Mouse (Mus musculus) testis, adult 2 months (tissue): ENCODE measurements around the gene Large2. TPM values are rescaled to one million over a fixed set of nuclear protein-coding genes. Genes with fewer than 3 reads are reported as not detected.

Experiments used
- H3K27ac ChIP-seq: fragments of 200-500 bp; 2 replicates; pipeline ENCODE4 v1.5.1; 2012; ENCODE audit warnings: low read depth, low read length; ENCODE audit not compliant: control insufficient read depth, insufficient read depth
- H3K27me3 ChIP-seq: fragments of 200-500 bp; 2 replicates; pipeline ENCODE4 v1.6.1; 2012; ENCODE audit warnings: mild to moderate bottlenecking, low read length, moderate library complexity; ENCODE audit not compliant: control insufficient read depth, insufficient read depth
- H3K36me3 ChIP-seq: fragments of 200-500 bp; 2 replicates; pipeline ENCODE4 v1.6.1; 2012; ENCODE audit warnings: mild to moderate bottlenecking, low read length; ENCODE audit not compliant: control insufficient read depth, insufficient read depth
- H3K4me1 ChIP-seq: fragments of 200-500 bp; 2 replicates; pipeline ENCODE4 v1.6.1; 2012; ENCODE audit warnings: low read length; ENCODE audit not compliant: control insufficient read depth, insufficient read depth
- H3K4me3 ChIP-seq: fragments of 200-500 bp; 2 replicates; pipeline ENCODE4 v1.5.1; 2012; ENCODE audit warnings: low read depth, mild to moderate bottlenecking, low read length, moderate library complexity, mixed read lengths; ENCODE audit not compliant: control insufficient read depth
- CTCF ChIP-seq: fragments of 200-500 bp; IDR thresholded peaks from 2 replicates; pipeline ENCODE4 v1.5.1; 2012; ENCODE audit warnings: low read depth, mild to moderate bottlenecking, inconsistent platforms, low read length, moderate library complexity; ENCODE audit not compliant: control insufficient read depth, insufficient read depth, insufficient replicate concordance
- POLR2A ChIP-seq: fragments of 200-500 bp; IDR thresholded peaks from 2 replicates; pipeline ENCODE4 v1.6.1; 2012; ENCODE audit warnings: low read depth, mild to moderate bottlenecking, inconsistent platforms, low read length, moderate library complexity; ENCODE audit not compliant: control insufficient read depth
- polyA plus RNA-seq: library from polyadenylated mRNA; depleted of rRNA; stranded (reverse); fragments of >200 nt; gene quantifications from 2 replicates; pipeline ENCODE4 v1.2.3, GENCODE M21; 2012; rRNA removed

Large2 gene
- polyA plus RNA-seq, result 11.2 and 11.8 TPM in 2 replicates

DNA sequence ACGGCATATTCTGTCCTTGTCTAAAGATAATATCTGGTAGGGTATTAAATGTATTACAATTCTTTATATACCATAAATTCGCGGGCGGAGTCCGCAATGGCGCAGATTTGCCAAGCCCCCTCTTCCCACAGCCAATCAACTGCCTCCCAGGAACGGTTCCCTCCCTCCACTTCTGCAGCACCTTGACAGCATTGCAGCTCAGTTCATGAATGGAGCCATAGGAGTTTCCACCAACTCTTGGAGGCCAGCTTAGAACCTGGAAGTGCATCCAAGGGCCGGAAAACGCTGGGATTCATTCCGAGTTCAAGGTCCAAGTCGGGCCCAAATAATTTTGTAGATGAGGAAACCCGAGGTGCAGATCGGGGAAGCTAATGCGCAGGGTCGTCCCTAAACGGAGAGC, at the start of gene Large2, which contains the start of gene Pex16:
TSS of gene Large2 (minus strand) at position 356 of the 400 bp plus-strand sequence.
TSS of gene Pex16 (plus strand) at position 163 of the 400 bp plus-strand sequence.
- no peaks in the 10 kb centered on the region; the same call in 1 of the 2 replicates for H3K36me3 ChIP-seq
- no peaks in the 10 kb centered on the region for H3K27me3 ChIP-seq
- H3K4me3 ChIP-seq, result peak within 1 kb of the TSS; percentile 90
- H3K4me1 ChIP-seq, result peaks cover 28% of the 10 kb centered on the region
- H3K27ac ChIP-seq, result peak within 1 kb of the TSS; percentile 83
- TF ChIP-seq CTCF (no peak), POLR2A (no peak)

DNA sequence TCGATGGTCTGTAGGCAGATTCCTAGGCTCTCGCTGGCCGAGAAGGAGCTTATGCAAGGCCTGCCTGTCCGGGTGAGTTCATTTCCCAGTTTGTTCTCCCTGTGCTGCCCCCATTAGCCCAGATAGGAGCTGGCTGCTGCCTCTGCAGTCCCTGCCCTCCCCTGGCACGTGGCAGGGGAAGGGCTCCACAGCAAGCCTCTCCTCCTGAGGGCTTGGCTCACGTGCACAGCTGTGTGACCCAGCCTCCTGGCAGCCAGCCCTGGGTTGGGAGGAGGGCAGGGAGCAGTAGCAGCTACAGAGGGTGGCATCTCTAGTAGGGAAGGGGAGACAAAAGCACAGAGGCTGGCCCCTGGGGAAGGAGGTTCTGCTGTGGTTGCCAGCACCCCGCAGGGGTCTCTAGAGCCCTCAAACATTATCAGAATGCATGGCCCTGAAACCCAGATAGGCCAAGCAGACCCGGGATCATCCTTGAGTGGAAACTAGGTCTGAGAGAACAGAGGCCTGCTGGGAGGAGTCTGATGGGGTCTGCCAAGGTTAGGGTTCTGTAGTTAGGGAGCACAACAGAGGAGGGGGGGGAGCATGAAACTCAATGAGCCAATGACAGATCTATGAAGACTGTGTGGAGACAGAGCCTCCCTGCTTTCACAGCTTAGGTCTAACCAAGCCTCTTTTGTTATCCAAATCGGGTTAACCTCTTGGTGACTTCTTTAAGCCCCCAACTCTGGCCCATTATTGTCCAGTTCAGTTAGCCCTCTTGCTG, 49.2 kb upstream of the Large2 start:
- Histone ChIP-seq H3K4me1 (peaks cover 11% of the 10 kb centered on the region), H3K36me3 (peaks cover 3% of the 10 kb centered on the region), H3K27me3 (no peaks in the 10 kb centered on the region), H3K4me3 (no peak overlapping the region), H3K27ac (peak overlapping the region; percentile 62)
- TF ChIP-seq CTCF (no peak), POLR2A (peak; percentile 34; the same call in 1 of the 2 replicates)

DNA sequence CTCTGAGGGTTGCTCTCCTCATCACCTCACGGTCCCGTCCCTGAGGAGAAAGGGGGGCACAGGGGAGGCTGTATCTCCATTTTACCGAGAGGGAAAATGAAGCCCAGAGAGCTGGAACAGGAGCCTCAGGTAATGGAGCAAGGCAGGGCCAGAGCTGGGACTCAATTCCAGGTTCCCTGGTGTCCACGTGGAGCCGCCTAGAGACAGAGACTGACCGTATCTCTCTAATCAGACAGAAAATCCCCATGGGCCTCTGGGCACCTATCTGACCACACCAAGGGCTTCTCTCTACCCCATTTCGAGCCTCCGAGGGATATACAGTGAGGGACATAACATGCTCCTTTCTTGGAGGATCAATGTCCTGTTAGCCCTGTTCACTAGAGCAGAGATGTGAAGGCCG, 48.5 kb upstream of the Large2 start:
- Histone ChIP-seq H3K27me3 (no peaks in the 10 kb centered on the region), H3K27ac (peak overlapping the region; percentile 62), H3K36me3 (peaks cover 3% of the 10 kb centered on the region), H3K4me3 (no peak overlapping the region), H3K4me1 (peaks cover 11% of the 10 kb centered on the region)
- no peak for TF ChIP-seq CTCF
- no peak for TF ChIP-seq POLR2A

DNA sequence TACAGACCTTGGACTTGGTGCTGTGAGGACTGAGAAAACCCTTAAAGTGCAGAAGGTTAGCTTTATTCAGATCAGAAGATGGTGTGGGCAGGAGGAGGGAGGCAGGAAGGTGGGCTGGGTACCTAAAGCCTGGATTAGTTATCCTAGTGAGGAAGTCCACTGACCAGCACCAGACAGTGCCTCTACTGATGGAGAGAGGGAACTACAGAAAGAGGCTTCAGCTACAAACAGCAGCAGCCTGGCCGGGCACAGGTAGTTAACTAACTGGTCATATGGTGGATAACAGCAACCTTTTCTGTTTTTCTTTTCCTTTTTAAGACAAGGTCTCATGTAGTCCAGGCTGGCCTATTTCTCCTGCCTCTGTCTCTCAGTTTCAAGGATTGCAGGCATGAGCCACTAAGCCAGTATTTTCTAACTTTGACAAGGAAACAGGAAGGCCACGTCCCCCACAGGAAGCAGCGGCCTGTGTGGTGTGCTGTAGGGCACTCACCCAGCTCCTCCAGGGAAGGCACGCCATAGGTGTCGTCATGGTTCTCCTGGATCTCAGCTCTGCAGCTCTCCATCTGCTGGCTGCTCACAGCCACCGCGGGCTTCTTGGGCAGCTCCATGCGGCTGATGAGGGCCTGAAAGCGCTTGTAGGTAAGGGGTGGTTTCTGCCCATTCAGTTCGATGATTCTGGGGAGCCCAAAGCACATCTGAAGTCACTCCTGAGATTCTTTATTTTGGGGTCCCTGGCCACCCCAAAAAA, 47.9 kb upstream of the Large2 start:
- H3K27me3 ChIP-seq, result no peaks in the 10 kb centered on the region
- H3K27ac ChIP-seq, result no peak overlapping the region
- H3K4me3 ChIP-seq, result no peak overlapping the region
- H3K4me1 ChIP-seq, result peaks cover 11% of the 10 kb centered on the region
- peaks cover 3% of the 10 kb centered on the region for H3K36me3 ChIP-seq
- TF ChIP-seq CTCF (no peak), POLR2A (no peak)

DNA sequence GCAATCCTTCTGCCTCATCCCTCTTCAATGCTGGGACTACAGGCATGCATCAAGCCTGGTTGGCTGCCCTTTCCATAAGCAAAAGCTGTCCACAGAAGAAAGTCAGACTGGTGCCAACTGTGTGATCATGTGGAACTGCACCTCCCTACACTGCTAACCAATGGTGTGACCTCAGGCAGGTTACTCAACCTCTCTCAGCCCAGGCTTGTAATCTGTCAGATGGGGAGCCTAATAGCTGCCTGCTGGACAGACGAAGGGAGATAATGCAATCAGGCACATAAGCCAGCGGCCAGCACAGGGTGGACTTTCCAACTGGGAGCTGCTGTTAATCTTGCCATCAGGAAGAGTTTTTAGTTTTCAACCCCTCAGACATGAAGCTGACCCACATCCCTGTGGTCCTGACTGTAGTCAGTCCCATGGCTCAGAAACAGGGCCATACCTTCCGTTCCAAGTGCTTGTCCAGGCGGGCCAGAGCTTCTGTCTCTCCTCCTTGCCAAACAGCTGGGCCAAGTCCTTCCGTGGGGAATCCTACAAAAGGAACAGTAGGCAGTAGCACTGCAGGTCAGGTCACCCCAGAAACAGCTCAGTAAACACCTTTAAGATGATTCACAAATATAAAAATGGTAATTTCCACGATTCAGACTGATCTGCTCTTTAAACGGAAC, 47.2 kb upstream of the Large2 start:
- no peaks in the 10 kb centered on the region for H3K27me3 ChIP-seq
- H3K36me3 ChIP-seq, result peaks cover 3% of the 10 kb centered on the region
- H3K27ac ChIP-seq, result no peak overlapping the region
- H3K4me1 ChIP-seq, result peaks cover 11% of the 10 kb centered on the region
- H3K4me3 ChIP-seq, result no peak overlapping the region
- TF ChIP-seq POLR2A (no peak), CTCF (no peak)

DNA sequence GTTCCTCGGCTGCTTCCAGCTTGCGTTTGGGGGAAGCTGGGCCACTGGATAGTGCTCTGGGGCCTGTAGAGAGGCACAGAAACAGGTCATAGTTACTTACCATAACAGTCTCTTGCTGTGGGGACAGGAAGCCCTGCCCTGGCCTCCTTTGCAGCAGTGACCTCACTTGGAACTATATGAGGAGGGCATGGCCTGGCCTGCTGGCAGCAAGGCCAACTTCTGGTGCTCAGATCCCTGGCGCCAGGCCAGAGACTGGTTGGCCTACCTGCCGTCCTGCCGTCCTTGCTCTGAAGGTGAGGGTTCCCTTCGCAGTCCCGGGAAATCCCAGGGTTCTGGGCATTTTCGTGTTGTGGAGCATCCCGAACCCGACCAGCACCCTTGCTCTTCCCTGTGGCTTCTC, 37.0 kb upstream of the Large2 start:
- Histone ChIP-seq H3K36me3 (peaks cover 11% of the 10 kb centered on the region), H3K4me3 (no peak overlapping the region), H3K4me1 (no peaks in the 10 kb centered on the region), H3K27me3 (no peaks in the 10 kb centered on the region), H3K27ac (no peak overlapping the region)
- TF ChIP-seq POLR2A (no peak), CTCF (no peak)
